Mouse (Mus musculus): ENCODE measurements around the gene Sh3rf1. TPM values are rescaled to one million over a fixed set of nuclear protein-coding genes. Genes with fewer than 3 reads are reported as not detected.

Gene Sh3rf1
- polyA plus RNA-seq (2014; fragmentation: Nextera tagmentation; extraction: Ambion mirVana): 24.0 and 25.5 TPM in 2 replicates

DNA sequence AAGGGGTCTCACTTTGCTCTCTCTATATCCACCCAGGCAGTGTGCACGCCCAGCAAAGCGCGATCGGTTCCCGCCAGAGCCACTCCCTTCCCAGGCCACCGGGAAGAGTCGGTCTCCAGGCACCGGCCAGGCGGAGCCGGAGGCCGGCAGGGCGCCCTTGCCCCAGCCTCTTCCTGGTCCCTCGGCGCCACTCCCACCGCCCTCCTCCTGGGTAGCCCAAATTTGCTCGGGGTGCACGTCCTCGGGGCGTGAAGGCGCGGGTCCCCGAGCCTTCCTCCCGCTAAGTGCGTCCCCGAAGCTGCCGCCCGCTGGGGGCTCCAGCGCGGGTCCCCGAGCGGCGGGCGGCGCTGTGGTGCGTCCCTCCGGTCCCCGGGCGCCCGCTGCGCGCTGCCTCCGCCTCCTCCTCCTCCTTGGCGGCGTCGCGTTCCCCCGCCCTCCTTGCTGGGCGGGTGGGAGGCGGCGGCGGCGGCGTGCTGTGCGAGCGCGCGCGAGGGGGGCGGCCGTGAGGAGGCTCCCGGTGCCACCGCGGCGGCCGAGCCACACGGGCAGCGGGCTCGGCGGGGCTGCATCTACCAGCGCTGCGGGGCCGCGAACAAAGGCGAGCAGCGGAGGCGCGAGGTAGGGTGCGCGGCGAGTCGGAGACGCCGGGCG lies at the start of gene Sh3rf1:
Sh3rf1 (plus strand) TSS at position 144 of the 651 bp plus-strand sequence.
- no peaks in the 10 kb centered on the region for H3K36me3 ChIP-seq (ENCODE audit: control insufficient read depth, insufficient read depth, low read length)
- H3K27me3 ChIP-seq (ENCODE audit: control insufficient read depth, insufficient read depth, low read length): no peaks in the 10 kb centered on the region
- H3K4me1 ChIP-seq (ENCODE audit: control insufficient read depth, insufficient read depth, low read length): peaks cover 26% of the 10 kb centered on the region
- peak within 1 kb of the TSS; percentile 83 for H3K4me3 ChIP-seq (ENCODE audit: low read depth, low read length)
- H3K9ac ChIP-seq (replicated peaks; ENCODE audit: low read depth, low read length): peak within 1 kb of the TSS; percentile 83
- 1% methylated on average over 68 of the region's 84 CpGs for WGBS
- no peaks in the 10 kb centered on the region for H3K9me3 ChIP-seq (ENCODE audit: control insufficient read depth, low read length)
- peak within 1 kb of the TSS; percentile 88 for H3K4me2 ChIP-seq (ENCODE audit: low read depth, low read length)
- peak; percentile 90 for ATAC-seq (ENCODE audit: low read depth)
- peak within 1 kb of the TSS; percentile 63 for H3K27ac ChIP-seq (ENCODE audit: low read depth, low read length)

DNA sequence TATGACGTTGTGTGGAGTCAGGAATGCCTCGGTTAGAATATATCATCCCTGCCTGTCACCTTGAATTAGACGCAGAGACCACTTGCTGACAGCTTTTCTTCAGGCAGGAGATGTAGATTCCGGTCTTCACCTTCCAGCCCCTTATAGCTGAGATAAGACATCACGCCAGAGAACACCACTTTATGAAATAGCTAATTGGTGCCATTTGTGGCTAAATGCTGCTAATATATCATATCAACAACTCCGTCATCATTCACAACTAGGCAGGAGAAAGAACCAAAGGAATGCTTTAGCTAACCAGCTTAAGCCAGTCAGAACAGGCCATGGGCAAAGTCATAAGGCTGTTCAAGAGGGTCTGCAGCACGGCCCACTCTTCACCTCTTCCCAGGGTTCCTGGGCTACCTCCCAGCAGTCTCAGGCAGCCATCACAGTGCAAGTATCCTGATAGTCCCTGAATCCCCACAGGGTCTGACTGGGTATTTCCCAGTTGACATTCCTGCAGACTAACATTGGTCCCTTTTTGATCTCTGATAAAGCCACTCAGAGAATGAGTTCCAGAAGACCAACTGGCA lies 49.7 kb upstream of the Sh3rf1 start:
- Histone ChIP-seq H3K4me3 (ENCODE audit: low read depth, low read length) (no peak overlapping the region), H3K27ac (ENCODE audit: low read depth, low read length) (no peak overlapping the region), H3K9me3 (ENCODE audit: control insufficient read depth, low read length) (no peaks in the 10 kb centered on the region), H3K36me3 (ENCODE audit: control insufficient read depth, insufficient read depth, low read length) (no peaks in the 10 kb centered on the region), H3K27me3 (ENCODE audit: control insufficient read depth, insufficient read depth, low read length) (no peaks in the 10 kb centered on the region), H3K4me1 (ENCODE audit: control insufficient read depth, insufficient read depth, low read length) (0 out of 2 replicates have a peak, but pooled peaks cover 3% of the 10 kb centered on the region), H3K4me2 (ENCODE audit: low read depth, low read length) (no peak overlapping the region), H3K9ac (replicated peaks; ENCODE audit: low read depth, low read length) (no peak overlapping the region)
- 53% methylated on average over 7 of the region's 7 CpGs for WGBS
- ATAC-seq (ENCODE audit: low read depth): 0 out of 2 replicates have a peak, but pooled peaks have one; percentile 38

DNA sequence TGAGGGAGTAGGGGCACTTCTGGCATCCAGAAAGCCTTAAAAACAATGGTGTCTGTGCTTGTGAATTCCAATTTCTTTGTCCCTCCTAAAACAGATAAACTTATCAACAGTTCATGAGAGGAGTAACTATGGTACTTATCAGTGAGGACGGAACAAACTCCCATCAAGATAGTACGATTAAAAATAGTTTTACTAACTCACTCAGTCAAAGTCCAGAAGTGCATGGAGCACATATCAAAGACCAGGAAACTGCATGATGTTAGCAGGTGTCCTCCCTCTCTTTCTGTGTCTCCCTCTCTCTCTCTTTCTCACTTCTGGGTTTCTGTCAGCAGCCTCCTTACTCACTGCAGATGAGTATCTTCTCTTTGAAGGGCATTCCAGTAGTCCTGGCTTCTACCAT lies 47.8 kb upstream of the Sh3rf1 start:
- ATAC-seq (ENCODE audit: low read depth): no peak
- H3K4me1 ChIP-seq (ENCODE audit: control insufficient read depth, insufficient read depth, low read length): 0 out of 2 replicates have a peak, but pooled peaks cover 5% of the 10 kb centered on the region
- H3K9ac ChIP-seq (replicated peaks; ENCODE audit: low read depth, low read length): no peak overlapping the region
- H3K27me3 ChIP-seq (ENCODE audit: control insufficient read depth, insufficient read depth, low read length): no peaks in the 10 kb centered on the region
- no peaks in the 10 kb centered on the region for H3K36me3 ChIP-seq (ENCODE audit: control insufficient read depth, insufficient read depth, low read length)
- H3K4me2 ChIP-seq (ENCODE audit: low read depth, low read length): no peak overlapping the region
- no peak overlapping the region for H3K27ac ChIP-seq (ENCODE audit: low read depth, low read length)
- WGBS: 96% methylated on average over 2 of the region's 2 CpGs
- H3K9me3 ChIP-seq (ENCODE audit: control insufficient read depth, low read length): no peaks in the 10 kb centered on the region
- no peak overlapping the region for H3K4me3 ChIP-seq (ENCODE audit: low read depth, low read length)

DNA sequence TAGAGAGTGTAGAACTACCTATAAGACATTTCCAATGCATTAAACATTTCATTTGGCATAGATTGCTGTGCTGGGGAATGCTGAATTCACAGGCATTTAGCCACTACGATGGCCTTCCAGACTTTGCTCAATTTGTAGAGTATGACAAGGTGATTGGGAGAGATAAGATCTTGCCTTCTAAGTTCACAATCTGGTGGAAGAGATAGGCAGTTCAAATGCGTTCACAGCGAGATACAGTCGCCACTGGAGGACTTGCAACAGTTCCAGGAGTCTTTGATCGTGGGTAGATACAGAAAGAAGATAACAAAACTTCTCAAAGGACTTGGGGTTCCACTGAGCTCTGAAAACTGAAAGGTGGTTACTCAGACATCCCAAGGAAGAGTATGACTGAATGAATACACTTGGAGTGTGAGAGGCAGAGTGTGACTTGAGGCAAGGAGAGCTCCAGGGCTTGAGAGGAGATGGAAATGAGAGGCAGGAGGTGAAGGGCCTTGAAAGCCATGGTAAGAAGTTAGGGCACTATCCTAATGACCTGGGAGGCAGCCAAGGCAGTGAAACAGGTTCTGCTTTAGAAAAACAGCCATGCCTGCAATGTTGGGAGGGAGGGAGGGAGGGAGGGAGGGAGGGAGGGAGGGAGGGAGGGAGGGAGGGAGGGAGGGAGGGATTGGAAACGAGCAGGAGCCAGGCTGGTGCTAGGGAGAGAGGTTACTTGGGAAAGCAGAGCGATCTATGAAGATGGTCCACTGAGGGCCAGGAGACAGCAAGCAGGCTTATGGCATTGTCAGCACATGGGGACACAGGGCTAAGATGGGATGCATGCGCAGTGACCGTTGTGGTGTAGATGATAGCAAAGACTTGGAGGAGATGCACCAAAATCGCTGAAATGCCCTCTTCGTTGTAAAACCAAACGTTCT lies 45.7 kb upstream of the Sh3rf1 start:
- peak; percentile 47; the same call in 1 of the 2 replicates for ATAC-seq (ENCODE audit: low read depth)
- Histone ChIP-seq H3K36me3 (ENCODE audit: control insufficient read depth, insufficient read depth, low read length) (no peaks in the 10 kb centered on the region), H3K9ac (replicated peaks; ENCODE audit: low read depth, low read length) (no peak overlapping the region), H3K27ac (ENCODE audit: low read depth, low read length) (no peak overlapping the region), H3K4me1 (ENCODE audit: control insufficient read depth, insufficient read depth, low read length) (0 out of 2 replicates have a peak, but pooled peaks cover 5% of the 10 kb centered on the region), H3K4me2 (ENCODE audit: low read depth, low read length) (no peak overlapping the region), H3K27me3 (ENCODE audit: control insufficient read depth, insufficient read depth, low read length) (no peaks in the 10 kb centered on the region), H3K4me3 (ENCODE audit: low read depth, low read length) (no peak overlapping the region), H3K9me3 (ENCODE audit: control insufficient read depth, low read length) (no peaks in the 10 kb centered on the region)
- 78% methylated on average over 12 of the region's 12 CpGs for WGBS

DNA sequence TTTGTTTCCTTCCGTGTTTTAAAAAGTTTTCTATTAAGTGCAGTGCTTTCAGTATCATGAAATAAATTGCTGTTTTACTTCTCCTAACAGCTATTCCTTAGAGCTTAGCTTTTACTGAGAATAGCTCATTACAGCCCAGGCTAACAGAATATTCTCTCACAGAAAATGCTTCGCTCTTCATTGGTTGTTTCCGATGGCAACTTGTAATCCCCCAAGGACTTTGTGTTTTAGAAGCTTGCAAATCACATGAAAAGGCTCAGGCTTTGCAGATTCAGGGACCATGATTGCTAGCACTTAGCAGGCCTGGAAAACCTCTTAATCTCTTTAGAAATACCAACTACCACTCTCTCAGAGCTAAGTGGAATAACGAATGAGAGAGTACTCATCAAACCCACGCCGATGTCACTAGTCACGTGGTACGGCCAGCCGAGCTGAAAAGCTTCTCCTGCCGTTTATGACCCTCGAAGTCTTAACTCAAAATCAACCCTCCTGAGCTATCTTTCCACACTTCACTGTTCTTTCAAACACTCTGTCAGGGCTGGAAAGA lies 45.0 kb upstream of the Sh3rf1 start:
- H3K36me3 ChIP-seq (ENCODE audit: control insufficient read depth, insufficient read depth, low read length): no peaks in the 10 kb centered on the region
- H3K4me3 ChIP-seq (ENCODE audit: low read depth, low read length): no peak overlapping the region
- no peak overlapping the region for H3K27ac ChIP-seq (ENCODE audit: low read depth, low read length)
- 41% methylated on average over 11 of the region's 11 CpGs for WGBS
- no peaks in the 10 kb centered on the region for H3K27me3 ChIP-seq (ENCODE audit: control insufficient read depth, insufficient read depth, low read length)
- no peaks in the 10 kb centered on the region for H3K9me3 ChIP-seq (ENCODE audit: control insufficient read depth, low read length)
- ATAC-seq (ENCODE audit: low read depth): peak; percentile 44; the same call in 1 of the 2 replicates
- no peak overlapping the region for H3K9ac ChIP-seq (replicated peaks; ENCODE audit: low read depth, low read length)
- H3K4me2 ChIP-seq (ENCODE audit: low read depth, low read length): no peak overlapping the region
- H3K4me1 ChIP-seq (ENCODE audit: control insufficient read depth, insufficient read depth, low read length): 0 out of 2 replicates have a peak, but pooled peaks cover 5% of the 10 kb centered on the region

DNA sequence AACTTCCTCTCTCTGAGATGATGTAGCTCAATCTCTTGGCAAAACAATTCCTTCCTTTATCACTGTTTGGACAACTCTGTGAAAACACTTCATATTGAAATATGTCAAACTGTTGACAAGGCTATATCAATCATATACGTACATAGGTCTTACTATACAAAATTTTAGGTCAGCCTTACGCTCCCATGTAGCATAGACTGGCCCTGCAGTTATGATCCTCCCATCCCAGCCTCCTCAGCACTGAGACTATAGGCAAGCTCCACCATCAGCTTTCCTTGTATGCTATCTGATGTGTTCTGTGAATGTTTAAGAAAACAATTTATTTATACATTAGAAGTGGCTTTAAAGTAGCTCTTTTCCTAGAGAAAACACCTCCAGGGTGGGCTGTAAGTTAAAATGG lies 42.1 kb upstream of the Sh3rf1 start:
- no peaks in the 10 kb centered on the region for H3K36me3 ChIP-seq (ENCODE audit: control insufficient read depth, insufficient read depth, low read length)
- H3K27ac ChIP-seq (ENCODE audit: low read depth, low read length): no peak overlapping the region
- H3K9ac ChIP-seq (replicated peaks; ENCODE audit: low read depth, low read length): no peak overlapping the region
- 0 out of 2 replicates have a peak, but pooled peaks cover 5% of the 10 kb centered on the region for H3K4me1 ChIP-seq (ENCODE audit: control insufficient read depth, insufficient read depth, low read length)
- H3K4me2 ChIP-seq (ENCODE audit: low read depth, low read length): no peak overlapping the region
- no peaks in the 10 kb centered on the region for H3K27me3 ChIP-seq (ENCODE audit: control insufficient read depth, insufficient read depth, low read length)
- 88% methylated on average over 2 of the region's 2 CpGs for whole genome bisulfite sequencing
- no peak overlapping the region for H3K4me3 ChIP-seq (ENCODE audit: low read depth, low read length)
- no peak for ATAC-seq (ENCODE audit: low read depth)
- no peaks in the 10 kb centered on the region for H3K9me3 ChIP-seq (ENCODE audit: control insufficient read depth, low read length)

DNA sequence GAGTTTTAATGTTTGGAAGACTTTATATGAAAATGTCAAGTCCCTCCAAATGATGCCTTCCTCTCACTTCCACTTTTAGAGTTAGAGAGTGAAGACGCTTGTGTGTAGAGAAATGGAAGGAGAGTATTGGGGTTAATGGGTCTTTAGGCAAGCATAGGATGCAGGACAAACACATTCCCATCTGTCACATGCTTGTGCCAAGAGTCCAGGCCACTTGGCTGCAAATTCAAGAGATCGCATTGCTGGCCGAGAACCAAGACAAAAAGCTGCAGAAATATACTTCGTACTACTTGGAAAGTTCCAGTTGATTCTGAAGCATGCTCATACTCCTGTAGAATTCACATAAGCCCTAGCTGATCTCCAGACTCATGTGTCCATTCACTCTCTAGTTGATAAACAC lies 41.7 kb upstream of the Sh3rf1 start:
- H3K4me1 ChIP-seq (ENCODE audit: control insufficient read depth, insufficient read depth, low read length): 0 out of 2 replicates have a peak, but pooled peaks cover 5% of the 10 kb centered on the region
- H3K4me3 ChIP-seq (ENCODE audit: low read depth, low read length): no peak overlapping the region
- 81% methylated on average over 4 of the region's 4 CpGs for WGBS
- H3K27me3 ChIP-seq (ENCODE audit: control insufficient read depth, insufficient read depth, low read length): no peaks in the 10 kb centered on the region
- H3K9me3 ChIP-seq (ENCODE audit: control insufficient read depth, low read length): no peaks in the 10 kb centered on the region
- H3K9ac ChIP-seq (replicated peaks; ENCODE audit: low read depth, low read length): no peak overlapping the region
- no peak overlapping the region for H3K4me2 ChIP-seq (ENCODE audit: low read depth, low read length)
- H3K27ac ChIP-seq (ENCODE audit: low read depth, low read length): no peak overlapping the region
- no peaks in the 10 kb centered on the region for H3K36me3 ChIP-seq (ENCODE audit: control insufficient read depth, insufficient read depth, low read length)
- no peak for ATAC-seq (ENCODE audit: low read depth)

DNA sequence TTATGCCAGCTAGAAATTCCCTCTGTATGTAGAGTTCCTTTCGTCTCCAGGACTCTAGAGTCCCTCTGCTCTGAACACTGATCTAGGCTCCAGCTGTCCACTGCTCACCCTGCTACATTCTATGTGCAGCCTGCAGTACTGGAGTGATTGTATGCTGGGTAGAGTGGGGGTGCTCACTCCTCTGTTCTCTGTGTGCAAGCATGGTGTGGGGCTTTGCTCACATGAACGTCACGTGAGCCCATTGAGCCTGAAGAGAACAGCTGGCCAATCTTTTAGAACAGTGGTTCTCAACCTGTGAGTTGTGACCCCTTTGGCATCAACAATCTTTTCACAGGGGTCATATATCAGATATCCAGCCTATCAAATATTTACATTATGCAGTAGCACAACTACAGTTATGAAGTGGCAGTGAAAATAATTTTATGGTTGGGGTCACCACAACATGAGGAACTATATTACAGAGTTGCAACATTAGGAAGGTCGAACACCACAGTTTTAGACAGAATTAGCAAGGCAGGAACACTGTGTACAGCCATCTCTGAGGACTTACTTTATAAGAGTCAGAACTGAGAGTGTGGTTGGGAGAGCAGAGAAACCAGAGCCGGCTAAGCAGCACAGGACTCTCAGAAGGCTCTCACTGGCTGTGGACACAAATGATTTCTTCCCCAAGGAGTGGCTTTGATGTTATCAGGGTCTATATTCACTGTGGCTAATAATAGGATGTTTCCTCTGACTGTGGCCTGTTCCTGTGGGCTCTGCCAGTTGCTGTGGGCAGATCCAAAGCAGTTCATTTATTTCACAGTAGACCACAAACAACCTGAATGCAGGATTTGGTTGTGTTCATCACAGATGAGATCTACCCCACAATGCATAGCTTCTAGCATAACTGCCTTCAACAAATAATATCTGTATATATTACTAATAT lies 38.1 kb upstream of the Sh3rf1 start:
- no peaks in the 10 kb centered on the region for H3K4me1 ChIP-seq (ENCODE audit: control insufficient read depth, insufficient read depth, low read length)
- H3K4me2 ChIP-seq (ENCODE audit: low read depth, low read length): no peak overlapping the region
- no peaks in the 10 kb centered on the region for H3K36me3 ChIP-seq (ENCODE audit: control insufficient read depth, insufficient read depth, low read length)
- H3K4me3 ChIP-seq (ENCODE audit: low read depth, low read length): no peak overlapping the region
- 80% methylated on average over 5 of the region's 5 CpGs for WGBS
- no peak overlapping the region for H3K9ac ChIP-seq (replicated peaks; ENCODE audit: low read depth, low read length)
- H3K27ac ChIP-seq (ENCODE audit: low read depth, low read length): no peak overlapping the region
- no peak for ATAC-seq (ENCODE audit: low read depth)
- no peaks in the 10 kb centered on the region for H3K9me3 ChIP-seq (ENCODE audit: control insufficient read depth, low read length)
- no peaks in the 10 kb centered on the region for H3K27me3 ChIP-seq (ENCODE audit: control insufficient read depth, insufficient read depth, low read length)
